Mouse (Mus musculus): ENCODE measurements around the gene Slc25a22. TPM values are rescaled to one million over a fixed set of nuclear protein-coding genes. Genes with fewer than 3 reads are reported as not detected.

The Slc25a22 gene
- polyA plus RNA-seq, 1 experiment from 2014 or later = 35.3 TPM

GRCm38 (mm10) chr7:141468522-141469211 lies 31.0 kb upstream of the Slc25a22 start:
- Histone ChIP-seq H3K27ac (ENCODE audit: low read depth) (peak overlapping the region; percentile 80), H3K27me3 (replicated peaks; ENCODE audit: control insufficient read depth, insufficient read depth, low read length) (peaks cover 21% of the 10 kb centered on the region), H3K4me3 (ENCODE audit: low read depth, low read length) (peak overlapping the region; percentile 75), H3K9me3 (ENCODE audit: control insufficient read depth, low read length) (no peaks in the 10 kb centered on the region), H3K36me3 (ENCODE audit: control insufficient read depth, insufficient read depth, low read length) (peaks cover 32% of the 10 kb centered on the region), H3K4me1 (replicated peaks; ENCODE audit: control insufficient read depth, insufficient read depth, low read length) (peaks cover 34% of the 10 kb centered on the region), H3K9ac (ENCODE audit: low read length) (peak overlapping the region; percentile 80), H3K4me2 (ENCODE audit: low read length) (peak overlapping the region; percentile 91)
- ATAC-seq (replicated peaks; ENCODE audit: low FRiP score, low TSS enrichment, low read depth) (peak; percentile 68), DNase-seq (ENCODE audit: low spot score) (peak; percentile 74)
- 10% methylated on average over 8 of the region's 8 CpGs for WGBS

GRCm38 (mm10) chr7:141468164-141468521 lies 30.5 kb upstream of the Slc25a22 start:
- no peaks in the 10 kb centered on the region for H3K9me3 ChIP-seq (ENCODE audit: control insufficient read depth, low read length)
- ATAC-seq (replicated peaks; ENCODE audit: low FRiP score, low TSS enrichment, low read depth) (0 out of 2 replicates have a peak, but pooled peaks have one; percentile 6), DNase-seq (ENCODE audit: low spot score) (no peak)
- peak overlapping the region; percentile 75 for H3K4me3 ChIP-seq (ENCODE audit: low read depth, low read length)
- peak overlapping the region; percentile 91 for H3K4me2 ChIP-seq (ENCODE audit: low read length)
- peak overlapping the region; percentile 80 for H3K27ac ChIP-seq (ENCODE audit: low read depth)
- H3K36me3 ChIP-seq (ENCODE audit: control insufficient read depth, insufficient read depth, low read length) = peaks cover 32% of the 10 kb centered on the region
- peaks cover 26% of the 10 kb centered on the region for H3K27me3 ChIP-seq (replicated peaks; ENCODE audit: control insufficient read depth, insufficient read depth, low read length)
- 4% methylated on average over 5 of the region's 5 CpGs for WGBS
- H3K4me1 ChIP-seq (replicated peaks; ENCODE audit: control insufficient read depth, insufficient read depth, low read length) = peaks cover 34% of the 10 kb centered on the region
- H3K9ac ChIP-seq (ENCODE audit: low read length) = peak overlapping the region; percentile 80

- H3K4me3 ChIP-seq (ENCODE audit: low read depth, low read length) = peak within 1 kb of the TSS; percentile 75
- H3K4me1 ChIP-seq (replicated peaks; ENCODE audit: control insufficient read depth, insufficient read depth, low read length) = peaks cover 34% of the 10 kb centered on the region
- peaks cover 27% of the 10 kb centered on the region for H3K36me3 ChIP-seq (ENCODE audit: control insufficient read depth, insufficient read depth, low read length)
- H3K4me2 ChIP-seq (ENCODE audit: low read length) = peak within 1 kb of the TSS; percentile 91
- DNase-seq (ENCODE audit: low spot score) = peak; percentile 93
- H3K9me3 ChIP-seq (ENCODE audit: control insufficient read depth, low read length) = no peaks in the 10 kb centered on the region
- H3K9ac ChIP-seq (ENCODE audit: low read length) = peak within 1 kb of the TSS; percentile 80
- WGBS = under 1% methylated on average over 52 of the region's 52 CpGs
- peak; percentile 75 for ATAC-seq (replicated peaks; ENCODE audit: low FRiP score, low TSS enrichment, low read depth)
- peaks cover 34% of the 10 kb centered on the region for H3K27me3 ChIP-seq (replicated peaks; ENCODE audit: control insufficient read depth, insufficient read depth, low read length)
- peak within 1 kb of the TSS; percentile 80 for H3K27ac ChIP-seq (ENCODE audit: low read depth)
Observed at GRCm38 (mm10) chr7:141467230-141468030, 29.7 kb upstream of the Slc25a22 start, which contains the start of gene Cd151. Gene Cd151 (plus strand): TSS chr7:141467392.

- ATAC-seq (replicated peaks; ENCODE audit: low FRiP score, low TSS enrichment, low read depth) (0 out of 2 replicates have a peak, but pooled peaks have one; percentile 0), DNase-seq (ENCODE audit: low spot score) (no peak)
- peaks cover 20% of the 10 kb centered on the region for H3K36me3 ChIP-seq (ENCODE audit: control insufficient read depth, insufficient read depth, low read length)
- H3K4me3 ChIP-seq (ENCODE audit: low read depth, low read length) = peak overlapping the region; percentile 75
- peak overlapping the region; percentile 91 for H3K4me2 ChIP-seq (ENCODE audit: low read length)
- H3K9me3 ChIP-seq (ENCODE audit: control insufficient read depth, low read length) = no peaks in the 10 kb centered on the region
- peak overlapping the region; percentile 80 for H3K9ac ChIP-seq (ENCODE audit: low read length)
- H3K27ac ChIP-seq (ENCODE audit: low read depth) = peak overlapping the region; percentile 80; the same call in 1 of the 2 replicates
- H3K4me1 ChIP-seq (replicated peaks; ENCODE audit: control insufficient read depth, insufficient read depth, low read length) = peaks cover 37% of the 10 kb centered on the region
- H3K27me3 ChIP-seq (replicated peaks; ENCODE audit: control insufficient read depth, insufficient read depth, low read length) = peaks cover 41% of the 10 kb centered on the region
- WGBS = 62% methylated on average over 10 of the region's 10 CpGs
Observed at GRCm38 (mm10) chr7:141466607-141467148, 29.0 kb upstream of the Slc25a22 start.

GRCm38 (mm10) chr7:141466045-141466394 lies 28.3 kb upstream of the Slc25a22 start:
- DNase-seq (ENCODE audit: low spot score) (no peak), ATAC-seq (replicated peaks; ENCODE audit: low FRiP score, low TSS enrichment, low read depth) (no peak)
- Histone ChIP-seq H3K4me3 (ENCODE audit: low read depth, low read length) (no peak overlapping the region), H3K4me1 (replicated peaks; ENCODE audit: control insufficient read depth, insufficient read depth, low read length) (peaks cover 37% of the 10 kb centered on the region), H3K36me3 (ENCODE audit: control insufficient read depth, insufficient read depth, low read length) (peaks cover 15% of the 10 kb centered on the region), H3K9me3 (ENCODE audit: control insufficient read depth, low read length) (no peaks in the 10 kb centered on the region), H3K27me3 (replicated peaks; ENCODE audit: control insufficient read depth, insufficient read depth, low read length) (peaks cover 48% of the 10 kb centered on the region), H3K9ac (ENCODE audit: low read length) (no peak overlapping the region), H3K4me2 (ENCODE audit: low read length) (no peak overlapping the region), H3K27ac (ENCODE audit: low read depth) (no peak overlapping the region)
- WGBS = 82% methylated on average over 7 of the region's 7 CpGs

GRCm38 (mm10) chr7:141465388-141466044 lies 27.8 kb upstream of the Slc25a22 start:
- H3K4me2 ChIP-seq (ENCODE audit: low read length) = no peak overlapping the region
- H3K9ac ChIP-seq (ENCODE audit: low read length) = no peak overlapping the region
- DNase-seq (ENCODE audit: low spot score) (no peak), ATAC-seq (replicated peaks; ENCODE audit: low FRiP score, low TSS enrichment, low read depth) (no peak)
- H3K27me3 ChIP-seq (replicated peaks; ENCODE audit: control insufficient read depth, insufficient read depth, low read length) = peaks cover 53% of the 10 kb centered on the region
- 40% methylated on average over 10 of the region's 10 CpGs for WGBS
- peaks cover 10% of the 10 kb centered on the region for H3K36me3 ChIP-seq (ENCODE audit: control insufficient read depth, insufficient read depth, low read length)
- no peak overlapping the region for H3K27ac ChIP-seq (ENCODE audit: low read depth)
- no peaks in the 10 kb centered on the region for H3K9me3 ChIP-seq (ENCODE audit: control insufficient read depth, low read length)
- H3K4me3 ChIP-seq (ENCODE audit: low read depth, low read length) = no peak overlapping the region
- peaks cover 37% of the 10 kb centered on the region for H3K4me1 ChIP-seq (replicated peaks; ENCODE audit: control insufficient read depth, insufficient read depth, low read length)

GRCm38 (mm10) chr7:141464603-141465201 lies 27.0 kb upstream of the Slc25a22 start:
- peak overlapping the region; percentile 2 for H3K4me3 ChIP-seq (ENCODE audit: low read depth, low read length)
- H3K4me1 ChIP-seq (replicated peaks; ENCODE audit: control insufficient read depth, insufficient read depth, low read length) = peaks cover 36% of the 10 kb centered on the region
- 11% methylated on average over 38 of the region's 38 CpGs for WGBS
- DNase-seq (ENCODE audit: low spot score) (no peak), ATAC-seq (replicated peaks; ENCODE audit: low FRiP score, low TSS enrichment, low read depth) (no peak)
- H3K9me3 ChIP-seq (ENCODE audit: control insufficient read depth, low read length) = no peaks in the 10 kb centered on the region
- peak overlapping the region; percentile 36 for H3K4me2 ChIP-seq (ENCODE audit: low read length)
- no peak overlapping the region for H3K27ac ChIP-seq (ENCODE audit: low read depth)
- peaks cover 61% of the 10 kb centered on the region for H3K27me3 ChIP-seq (replicated peaks; ENCODE audit: control insufficient read depth, insufficient read depth, low read length)
- no peak overlapping the region for H3K9ac ChIP-seq (ENCODE audit: low read length)
- peaks cover 2% of the 10 kb centered on the region for H3K36me3 ChIP-seq (ENCODE audit: control insufficient read depth, insufficient read depth, low read length)

All from intestine, embryonic 14.5 days (tissue).